Mouse (Mus musculus) thymus, postnatal 10 days (tissue): ENCODE measurements around the gene Igsf11.
"Not testable (repeated sequence)": the region's sequence is repeated elsewhere in the genome, so short reads cannot be mapped to it uniquely, and the experiment has no call there.

Source experiments
- DNase-seq, 2 experiments: peaks; one replicate each; pipeline ENCODE4 v3.0.0; 2021; ENCODE audit warnings: low spot score in 2 of 2

The Igsf11 gene

DNA sequence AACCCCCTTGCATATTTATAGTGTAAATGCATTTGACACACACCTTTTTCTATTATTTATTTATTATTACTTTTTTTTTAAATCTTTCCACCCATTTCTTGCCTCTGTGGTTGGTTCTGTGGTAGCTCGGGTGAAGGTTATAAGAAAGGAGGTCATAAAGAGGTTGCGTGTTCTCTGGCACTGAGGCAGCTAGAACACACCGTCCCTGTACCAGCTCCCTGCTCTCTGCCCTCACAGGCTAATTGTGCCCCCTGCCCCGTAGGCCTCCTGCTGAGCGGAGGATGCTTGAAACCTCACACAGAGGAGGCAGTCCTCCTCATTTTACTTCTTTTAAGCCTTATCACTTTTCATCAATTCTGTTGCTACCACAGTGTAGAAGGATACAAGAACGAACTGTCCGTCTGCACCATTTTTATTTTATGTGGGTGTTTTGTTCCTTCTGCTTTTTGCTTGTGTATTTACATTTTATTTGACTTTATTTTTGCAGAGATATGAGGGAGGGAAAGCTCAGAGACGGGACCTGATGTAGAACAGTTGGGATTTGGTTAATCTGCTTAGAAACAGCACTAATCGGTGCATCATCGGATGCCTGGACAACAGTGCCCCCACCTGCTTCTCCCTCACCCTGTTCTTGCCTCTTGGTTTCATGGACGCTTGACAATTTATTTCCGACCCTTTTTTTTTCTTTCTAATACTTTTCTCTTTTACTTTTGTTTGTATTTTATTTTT lies 90.2 kb downstream of the Igsf11 start:
- DNase-seq = no peak

DNA sequence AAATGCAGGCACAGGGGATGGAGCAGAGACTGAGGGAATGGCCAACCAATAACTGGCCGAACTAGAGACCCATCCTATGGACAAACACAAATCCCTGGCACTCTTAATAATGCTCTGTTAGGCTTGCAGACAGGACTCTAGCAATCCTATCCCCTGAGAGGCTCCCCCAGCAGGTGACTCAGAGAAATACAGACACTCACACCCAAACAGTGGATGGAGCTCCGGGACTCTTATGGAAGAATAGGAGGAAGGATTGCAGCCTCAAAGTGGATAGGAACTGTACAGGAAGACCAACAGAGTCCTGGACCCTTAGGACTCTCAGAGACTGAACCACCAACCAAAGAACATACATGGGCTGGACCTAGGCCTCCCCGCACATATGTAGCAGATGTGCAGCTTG lies 91.4 kb downstream of the Igsf11 start:
- not testable (repeated sequence) for DNase-seq

DNA sequence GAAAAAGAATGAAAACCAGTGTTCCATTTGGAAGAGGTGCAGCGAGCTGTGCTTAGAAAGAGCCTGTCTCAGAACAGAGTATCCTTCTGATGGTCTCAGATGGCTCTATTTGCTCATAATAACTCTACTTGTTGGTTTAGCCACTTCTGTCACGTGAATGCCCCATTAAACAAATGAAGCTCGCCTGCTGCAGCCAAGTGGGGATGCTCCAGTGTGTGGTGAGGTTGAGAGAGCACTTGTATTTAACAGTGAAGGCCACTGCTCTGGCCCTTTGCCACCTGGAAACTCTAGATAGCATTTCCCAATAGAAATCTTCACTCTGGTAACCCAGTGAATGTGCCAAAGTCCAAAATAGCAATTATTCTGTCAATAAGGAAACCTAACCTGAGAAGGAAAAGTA lies 92.9 kb downstream of the Igsf11 start:
- DNase-seq = no peak

DNA sequence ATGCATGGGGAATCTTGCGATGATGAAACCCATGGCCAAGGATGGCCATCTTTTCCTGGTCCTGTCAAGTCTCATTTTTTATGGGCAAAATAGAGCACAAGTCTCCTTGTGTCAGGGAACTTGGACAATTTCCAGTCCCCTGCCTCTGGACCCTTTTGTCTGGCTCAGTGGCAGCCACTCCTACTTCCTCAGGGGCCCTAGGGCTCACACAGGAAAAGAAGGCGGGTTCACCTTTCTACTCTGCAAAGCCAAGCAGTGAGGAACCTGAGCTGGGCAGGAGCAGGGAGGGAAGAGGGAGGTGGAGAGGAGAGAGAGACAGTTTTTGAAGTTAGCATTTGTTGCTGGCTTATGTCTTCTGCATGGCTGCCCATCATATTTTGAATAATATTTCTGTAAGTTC lies 93.9 kb downstream of the Igsf11 start:
- DNase-seq = no peak

DNA sequence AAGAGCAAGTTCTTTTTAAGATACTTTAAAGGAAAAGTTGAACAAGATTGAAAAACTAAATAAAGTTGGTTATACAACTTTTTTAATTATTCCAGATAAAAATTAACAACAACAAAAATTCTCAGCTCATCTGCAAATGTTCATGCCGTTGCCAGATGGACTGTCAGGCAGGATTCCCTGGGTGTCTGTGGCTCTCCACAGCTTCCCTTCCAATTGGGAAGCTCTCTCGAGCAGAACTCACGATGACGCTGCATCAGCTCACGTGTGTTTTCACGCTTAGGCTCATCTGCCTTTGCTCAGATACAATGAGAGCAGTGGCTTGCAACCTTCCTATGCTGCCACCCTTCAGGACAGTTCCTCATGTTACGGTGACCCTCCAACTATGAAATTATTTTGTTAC lies 101.2 kb downstream of the Igsf11 start:
- no peak for DNase-seq

- DNase-seq = no peak
Measured at GRCm38 (mm10) chr16:38998496-38999258, 106.2 kb downstream of the Igsf11 start.

DNA sequence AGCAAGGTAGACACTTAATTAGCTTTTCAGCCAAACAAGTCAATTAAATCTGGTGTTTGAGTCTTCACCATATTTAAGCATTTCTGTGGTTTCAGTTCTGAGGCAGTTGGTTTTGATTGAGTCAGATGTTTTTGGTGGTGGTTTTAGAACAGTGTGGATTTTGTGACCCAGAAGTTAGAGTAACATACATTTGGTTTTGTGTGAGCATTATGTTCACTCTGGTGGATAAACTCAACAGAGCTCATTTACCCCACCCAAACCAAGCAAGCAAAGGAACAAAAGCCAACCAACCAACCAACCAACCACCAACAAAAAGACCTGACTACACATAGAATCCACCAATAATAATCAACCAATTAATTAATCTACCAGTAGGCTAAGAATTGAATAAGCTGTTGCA lies 106.8 kb downstream of the Igsf11 start:
- DNase-seq = no peak

DNA sequence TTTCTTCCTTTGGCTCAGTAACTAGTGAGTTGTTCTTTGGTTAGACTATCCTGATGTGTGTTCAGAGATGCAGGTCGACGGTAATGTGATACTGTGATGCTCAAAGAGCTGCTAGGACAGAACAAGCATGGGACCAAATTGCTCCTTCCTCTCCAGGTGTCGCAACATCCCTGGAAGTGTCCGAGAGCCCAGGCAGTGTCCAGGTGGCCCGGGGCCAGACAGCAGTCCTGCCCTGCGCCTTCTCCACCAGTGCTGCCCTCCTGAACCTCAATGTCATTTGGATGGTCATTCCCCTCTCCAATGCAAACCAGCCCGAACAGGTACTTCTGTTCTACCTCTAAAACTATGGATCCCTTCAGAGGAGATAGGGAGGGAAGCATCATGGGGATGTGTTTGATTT lies 114.5 kb downstream of the Igsf11 start:
- DNase-seq = no peak

GRCm38 (mm10) chr16:39019449-39019848 lies 127.0 kb downstream of the Igsf11 start:
- DNase-seq = no peak

DNA sequence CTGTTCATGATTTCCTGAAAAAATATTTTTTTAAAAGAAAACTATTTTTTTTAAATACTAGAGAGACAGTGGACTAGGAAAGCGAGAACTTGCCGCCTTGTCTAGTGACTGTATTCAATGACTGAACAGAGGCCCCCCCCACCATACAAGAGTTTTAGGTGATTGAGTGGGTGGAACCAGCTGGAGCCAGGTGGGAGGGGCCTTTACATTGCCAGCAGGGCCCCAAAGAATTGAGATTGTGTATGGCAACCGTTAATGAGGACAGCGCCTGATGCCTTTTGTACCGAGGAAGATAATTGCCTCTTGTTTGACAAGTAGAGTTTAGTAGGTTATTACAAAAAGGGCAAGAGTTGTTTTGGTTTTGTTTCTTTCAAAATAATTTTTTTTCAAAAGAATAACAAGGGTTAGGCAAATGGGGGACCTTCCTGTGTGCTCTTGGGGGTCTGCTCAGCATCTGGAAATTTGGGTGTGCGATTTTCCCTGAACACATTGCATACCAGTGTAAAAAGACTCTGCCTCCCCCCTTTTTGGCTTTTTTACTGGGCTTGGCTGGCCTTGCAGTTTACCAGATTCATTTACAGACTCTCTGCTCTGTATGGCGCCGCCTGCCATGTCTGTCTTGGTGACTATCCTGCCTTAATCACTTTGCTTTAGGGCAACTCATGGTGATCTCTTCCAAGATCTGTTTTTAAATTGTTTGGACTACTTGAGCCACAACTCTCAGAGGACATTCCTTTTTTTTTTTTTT lies 133.7 kb downstream of the Igsf11 start:
- no peak for DNase-seq

DNA sequence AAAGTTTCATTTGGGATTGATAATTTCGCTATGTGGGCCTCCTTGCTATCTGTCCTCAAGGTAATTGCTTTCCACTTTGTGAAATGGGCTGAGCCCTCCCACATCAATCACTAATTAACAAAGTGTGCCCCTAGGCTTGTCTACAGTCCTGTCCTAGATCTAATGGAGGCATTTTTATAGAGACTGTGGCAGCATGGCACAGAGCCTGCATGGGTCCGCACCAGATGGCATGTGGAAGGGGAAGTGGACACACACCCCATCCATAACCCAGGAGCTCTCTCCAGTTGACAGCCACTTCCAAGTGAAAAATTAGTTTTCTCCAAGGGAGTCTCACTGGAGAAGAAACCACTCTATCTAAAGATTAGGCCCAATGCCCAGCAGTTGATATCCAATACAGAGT lies 138.9 kb downstream of the Igsf11 start:
- DNase-seq = no peak

DNA sequence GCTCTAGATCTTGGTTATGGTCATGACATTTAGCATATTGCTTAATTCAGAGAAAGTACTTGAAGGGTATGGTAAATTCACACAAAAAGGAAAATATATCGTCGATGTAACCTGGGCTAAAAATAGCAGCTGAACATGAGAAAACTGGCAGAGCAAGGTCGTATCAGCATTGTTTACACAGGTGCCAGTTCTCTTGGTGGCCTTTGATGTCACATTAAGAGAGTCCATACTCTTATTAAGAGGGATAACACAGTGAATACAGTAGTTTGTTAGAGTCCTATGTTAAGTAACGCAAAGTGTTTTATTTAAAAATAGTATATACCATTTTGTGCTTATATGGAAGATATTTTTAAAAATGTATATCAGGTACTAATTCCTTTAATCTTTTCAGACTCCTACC lies 144.8 kb downstream of the Igsf11 start:
- no peak for DNase-seq

DNA sequence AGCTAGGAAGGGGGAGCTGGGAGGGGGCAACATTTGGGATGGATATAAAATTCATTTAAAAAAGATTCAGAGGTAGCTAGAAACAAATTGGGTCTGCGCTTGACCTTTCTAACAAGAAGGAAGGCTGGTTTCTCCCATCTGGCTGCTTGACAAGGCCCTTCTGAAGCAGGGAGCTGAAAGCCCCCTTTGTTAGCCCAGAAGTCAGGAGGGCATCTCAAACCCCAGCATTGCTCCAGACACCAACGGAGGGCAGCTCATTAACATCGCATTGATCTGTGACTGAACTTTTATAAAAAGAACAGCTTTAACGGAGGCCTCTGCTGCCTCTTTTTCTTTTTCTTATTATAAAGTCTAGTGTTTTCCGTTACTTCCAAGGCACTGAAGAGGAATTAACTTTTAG lies 151.9 kb downstream of the Igsf11 start:
- DNase-seq = no peak

GRCm38 (mm10) chr16:39048889-39049288 lies 156.4 kb downstream of the Igsf11 start:
- DNase-seq = no peak

- DNase-seq = peak in 1 of 2 experiments; percentile 33
Measured at GRCm38 (mm10) chr16:39052971-39053370, 160.5 kb downstream of the Igsf11 start.

GRCm38 (mm10) chr16:39053779-39054178 lies 161.3 kb downstream of the Igsf11 start:
- no peak for DNase-seq

DNA sequence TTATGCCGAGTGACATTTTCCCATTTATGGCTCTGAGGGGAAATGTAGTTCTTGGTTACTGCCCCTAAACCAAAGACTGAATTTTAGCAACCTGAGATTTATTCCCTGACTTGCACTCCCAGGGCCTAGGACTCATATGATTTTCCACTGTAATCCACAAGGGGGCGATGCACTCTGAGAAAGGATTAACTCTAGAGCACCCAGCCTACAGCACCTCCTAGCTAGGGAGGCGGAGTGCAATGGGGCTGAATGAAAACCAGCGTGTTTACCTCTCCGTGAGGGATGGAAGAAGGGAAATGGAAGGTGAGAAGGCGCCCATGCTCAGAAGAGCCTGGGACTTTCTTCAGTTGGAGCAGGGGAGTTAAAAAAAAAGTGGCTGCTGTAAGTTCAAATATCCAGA lies 163.6 kb downstream of the Igsf11 start:
- DNase-seq = no peak

- DNase-seq = no peak
Measured at GRCm38 (mm10) chr16:39056961-39057360, 164.5 kb downstream of the Igsf11 start.

GRCm38 (mm10) chr16:39058869-39059268 lies 166.4 kb downstream of the Igsf11 start:
- DNase-seq = no peak

DNA sequence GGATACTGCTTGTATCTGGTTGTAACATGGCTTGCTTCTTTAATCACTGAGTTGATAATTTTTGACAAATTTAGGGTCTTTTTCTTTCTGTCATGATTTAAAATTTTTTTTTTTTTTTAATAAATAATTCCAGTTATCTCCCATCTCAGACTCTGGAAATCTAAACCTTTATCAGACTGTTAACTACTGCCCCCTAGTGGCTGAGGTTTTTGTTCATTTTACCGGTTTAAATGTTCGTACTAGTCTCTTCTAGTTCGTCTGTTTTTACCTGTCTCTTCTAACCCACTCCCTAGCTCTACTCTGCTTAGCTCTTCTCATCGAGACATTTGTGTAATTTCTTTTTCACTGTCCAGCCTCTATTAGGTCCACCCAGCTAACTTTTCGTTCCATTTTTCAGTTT lies 170.1 kb downstream of the Igsf11 start:
- no peak for DNase-seq

DNA sequence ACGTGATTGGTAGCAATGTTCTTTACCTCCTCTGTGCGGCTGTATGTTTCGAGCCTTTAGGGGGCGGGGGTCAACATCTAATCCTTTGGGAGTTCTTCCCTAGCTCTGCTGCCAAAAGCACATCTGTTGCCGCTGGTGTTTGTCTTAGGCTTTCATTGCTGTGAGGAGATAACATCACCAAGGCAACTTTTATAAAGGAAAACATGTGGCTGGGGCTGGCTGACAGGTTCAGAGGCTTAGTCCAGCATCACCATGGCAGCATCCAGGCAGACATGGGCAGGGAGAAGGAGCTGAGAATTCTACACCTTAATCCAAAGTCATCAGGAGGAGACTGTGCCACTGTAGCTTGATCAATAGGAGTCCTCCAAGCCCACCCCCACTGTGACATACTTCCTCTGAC lies 173.1 kb downstream of the Igsf11 start:
- DNase-seq = no peak

DNA sequence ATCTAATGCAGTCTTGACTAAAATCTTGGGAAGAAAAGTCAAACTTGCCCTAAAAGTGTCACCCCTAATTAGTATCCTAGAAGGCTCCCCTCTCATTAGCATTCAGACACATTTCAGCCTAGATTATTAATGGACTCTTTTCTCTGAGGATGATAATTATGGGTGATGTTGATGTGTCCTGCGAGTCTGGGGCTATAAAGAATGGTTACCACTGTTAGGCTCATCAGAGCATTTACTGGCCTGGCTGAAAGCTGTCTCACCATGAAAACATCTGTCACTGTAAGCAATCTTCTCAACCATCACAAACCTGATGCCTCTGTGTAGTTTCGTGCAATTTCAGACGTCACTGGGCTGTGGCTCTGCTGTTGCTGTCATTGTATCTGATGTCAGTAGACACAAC lies 179.0 kb downstream of the Igsf11 start:
- no peak for DNase-seq
